Mouse (Mus musculus) heart, adult 8-10 months (tissue): ENCODE measurements around the gene Arl1. TPM values are rescaled to one million over a fixed set of nuclear protein-coding genes. Genes with fewer than 3 reads are reported as not detected.
"Not testable (repeated sequence)": the region's sequence is repeated elsewhere in the genome, so short reads cannot be mapped to it uniquely, and the experiment has no call there.

Source experiments
- DNase-seq: peaks from one replicate; pipeline ENCODE4 v3.0.0; 2022; ENCODE audit warnings: low spot score
- total RNA-seq, 4 experiments: library from RNA; stranded (reverse); gene quantifications; 2 replicates each; pipeline ENCODE4 v1.2.4; 2022

Arl1 gene
- total RNA-seq, 4 experiments from 2014 or later: 81.8 to 94.7 (median 91.7) TPM

GRCm38 (mm10) chr10:88761524-88762212 lies 31.0 kb downstream of the Arl1 start:
- DNase-seq: no peak

DNA sequence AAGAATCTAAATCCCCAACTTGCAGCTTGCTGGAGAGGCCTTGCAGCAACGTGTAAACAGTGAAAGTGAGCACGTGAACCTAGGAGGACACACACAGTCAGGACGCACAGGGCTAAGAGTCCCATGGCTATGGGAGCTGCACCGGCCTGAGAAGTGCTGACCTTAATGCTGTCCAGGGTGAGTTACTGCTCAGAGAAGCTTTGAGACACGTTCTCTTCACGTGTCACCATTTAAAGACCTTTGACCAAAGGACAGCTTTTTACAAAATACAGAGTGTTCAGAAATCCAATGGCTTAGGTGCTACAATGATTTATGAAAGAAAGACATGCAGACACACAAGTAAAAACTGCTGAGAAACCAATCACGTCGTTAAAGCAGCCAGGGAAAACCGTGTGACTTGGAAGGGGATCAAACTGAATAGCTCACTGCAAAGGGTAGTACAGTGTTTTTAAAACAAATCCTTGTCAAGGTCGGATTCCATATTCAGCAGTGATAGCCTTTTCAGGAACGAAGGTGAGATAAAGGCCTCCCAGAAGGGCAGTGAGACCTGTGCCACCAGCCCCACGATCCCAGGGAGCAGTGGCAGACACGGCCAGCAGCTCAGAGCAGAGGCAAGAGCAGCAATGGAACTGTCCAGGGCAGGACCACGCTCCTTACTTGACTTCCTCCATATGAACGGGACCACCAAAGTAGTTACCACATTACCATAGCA lies 34.9 kb downstream of the Arl1 start:
- DNase-seq: peak; percentile 11

GRCm38 (mm10) chr10:88768961-88769360 lies 38.3 kb downstream of the Arl1 start:
- no peak for DNase-seq

- DNase-seq: no peak
Observed at GRCm38 (mm10) chr10:88769676-88770075, 39.0 kb downstream of the Arl1 start.

DNA sequence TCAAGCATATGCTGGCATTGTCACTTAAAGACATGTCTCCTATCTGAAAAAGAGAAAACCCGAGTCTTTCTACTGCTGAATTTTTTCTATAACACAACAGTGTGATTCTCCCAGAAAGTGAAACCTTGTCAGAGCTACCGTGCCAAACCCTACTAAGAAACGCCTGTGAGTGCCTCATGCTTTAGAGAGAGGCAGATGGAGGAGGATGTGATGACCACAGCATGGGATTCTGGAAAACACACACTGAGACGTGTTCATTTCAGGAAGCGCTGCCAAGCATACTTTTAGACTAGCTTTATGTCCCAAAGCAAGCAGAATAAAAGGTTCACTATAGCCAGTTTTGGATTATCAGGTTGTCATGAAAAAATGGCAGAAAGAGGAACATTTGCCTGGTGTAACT lies 42.3 kb downstream of the Arl1 start:
- DNase-seq: not testable (repeated sequence)

GRCm38 (mm10) chr10:88776206-88776605 lies 45.5 kb downstream of the Arl1 start:
- no peak for DNase-seq

GRCm38 (mm10) chr10:88780716-88781115 lies 50.1 kb downstream of the Arl1 start:
- no peak for DNase-seq

- DNase-seq: not testable (repeated sequence)
Observed at GRCm38 (mm10) chr10:88783135-88783534, 52.5 kb downstream of the Arl1 start.

DNA sequence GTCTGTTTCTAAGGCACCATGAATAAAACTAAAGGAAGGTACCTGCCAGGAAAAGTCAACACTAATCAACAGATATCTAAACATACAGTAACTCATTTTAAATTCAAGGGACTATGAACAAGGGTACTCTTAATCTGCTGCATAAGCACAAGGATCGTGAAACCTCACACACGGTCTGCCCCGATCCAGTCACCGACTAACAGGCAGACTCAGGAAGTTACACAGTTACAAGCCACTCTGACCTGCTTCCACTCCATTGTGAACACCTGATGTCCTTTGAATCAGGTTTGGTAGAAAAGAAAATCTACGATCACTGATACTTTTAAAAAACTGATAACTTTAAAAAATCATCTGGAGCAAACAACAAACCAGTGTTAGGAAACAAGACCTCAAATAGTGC lies 53.3 kb downstream of the Arl1 start:
- no peak for DNase-seq

- DNase-seq: no peak
Observed at GRCm38 (mm10) chr10:88784513-88784931, 53.9 kb downstream of the Arl1 start.

DNA sequence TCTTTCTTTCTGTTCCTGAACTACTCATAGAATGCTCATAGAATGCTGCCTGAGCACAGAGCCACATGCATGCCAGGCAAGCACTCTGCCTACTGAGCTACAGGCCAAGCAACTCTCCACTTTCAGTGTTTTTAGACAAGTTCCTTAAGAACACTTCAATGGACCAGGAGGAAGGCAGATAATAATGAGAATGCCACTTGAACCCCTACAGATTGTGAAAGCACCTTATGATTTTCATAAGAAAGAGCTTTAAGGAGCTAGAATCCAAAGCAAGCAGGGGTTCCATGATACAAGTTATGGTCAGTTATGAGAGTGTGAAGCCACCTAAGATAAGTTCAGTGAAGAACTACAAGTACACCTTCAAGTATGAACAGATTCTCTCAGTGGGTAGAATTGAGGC lies 63.0 kb downstream of the Arl1 start:
- DNase-seq: no peak

Other genes starting within 250 kb of the Arl1 start
- 100 to 1,000 TPM; 304 to 364 (median 338) TPM for gene Chpt1, start 226.8 kb upstream of the Arl1 start, total RNA-seq
- gene Mybpc1, start 125.7 kb upstream of the Arl1 start, total RNA-seq: under 1 TPM; 0.31 to 0.72 (median 0.56) TPM
- gene Spic, start 45.8 kb upstream of the Arl1 start, total RNA-seq: under 1 TPM in 1 of 4 experiments, not detected in 3; 0.34 TPM
- gene Utp20, start 95.9 kb downstream of the Arl1 start, total RNA-seq: 10 to 100 TPM; 11.8 to 16.8 (median 15.5) TPM
- not detected for gene Slc5a8, start 155.1 kb downstream of the Arl1 start, total RNA-seq